Mouse (Mus musculus) thymus, adult 2 months (tissue): ENCODE measurements around the gene C2cd4a. TPM values are rescaled to one million over a fixed set of nuclear protein-coding genes. Genes with fewer than 3 reads are reported as not detected.

ENCODE experiments used
- DNase-seq: peaks from one replicate; pipeline ENCODE4 v3.0.0; 2021
- H3K27ac ChIP-seq: fragments of 200-500 bp; 2 replicates; pipeline ENCODE4 v1.5.1; 2012; ENCODE audit warnings: low read length, control low read depth; ENCODE audit not compliant: control insufficient read depth, insufficient read depth
- H3K27me3 ChIP-seq: fragments of 200-500 bp; 2 replicates; pipeline ENCODE4 v1.6.1; 2012; ENCODE audit warnings: mild to moderate bottlenecking, low read length, moderate library complexity, mixed read lengths; ENCODE audit not compliant: control insufficient read depth, insufficient read depth
- H3K36me3 ChIP-seq: fragments of 200-500 bp; 2 replicates; pipeline ENCODE4 v1.6.1; 2012; ENCODE audit warnings: mild to moderate bottlenecking, low read length, moderate library complexity; ENCODE audit not compliant: control insufficient read depth, insufficient read depth
- H3K4me1 ChIP-seq: fragments of 200-500 bp; replicated peaks from 2 replicates; pipeline ENCODE4 v1.6.1; 2012; ENCODE audit warnings: low read length; ENCODE audit not compliant: control insufficient read depth, insufficient read depth
- H3K4me3 ChIP-seq: fragments of 200-500 bp; 2 replicates; pipeline ENCODE4 v1.5.1; 2012; ENCODE audit warnings: mild to moderate bottlenecking, low read length, control low read depth, moderate library complexity; ENCODE audit not compliant: control insufficient read depth, insufficient read depth
- CTCF ChIP-seq: fragments of 200-500 bp; IDR thresholded peaks from 2 replicates; pipeline ENCODE4 v1.5.1; 2012; ENCODE audit warnings: mild to moderate bottlenecking, control low read depth, low read length, moderate library complexity, borderline replicate concordance; ENCODE audit not compliant: control insufficient read depth, poor library complexity, insufficient read depth; ENCODE audit errors: extremely low read depth
- POLR2A ChIP-seq: fragments of 200-500 bp; IDR thresholded peaks from 2 replicates; pipeline ENCODE4 v1.6.1; 2012; ENCODE audit warnings: mild to moderate bottlenecking, low read length, control low read depth, moderate library complexity; ENCODE audit not compliant: control insufficient read depth, poor library complexity, insufficient read depth; ENCODE audit errors: extremely low read depth
- WGBS: fragments of 180-500 bp; shearing (Covaris S2); methylation state at CpG from one replicate; pipeline ENCODE4 v1.1.7; 2018; 5-methylcytosine and 5-hydroxymethylcytosine counted together
- polyA plus RNA-seq: library from polyadenylated mRNA; depleted of rRNA; stranded (reverse); fragments of >200 nt; gene quantifications from 2 replicates; pipeline ENCODE4 v1.2.3, GENCODE M21; 2012

Gene C2cd4a
- polyA plus RNA-seq, 1 experiment, result 0.46 TPM

- no peak for DNase-seq
- no peak overlapping the region for H3K27ac ChIP-seq
- 0 out of 2 replicates have a peak, but pooled peaks cover 2% of the 10 kb centered on the region for H3K4me1 ChIP-seq
- WGBS, result 92% methylated on average over 4 of the region's 4 CpGs
- no peaks in the 10 kb centered on the region for H3K36me3 ChIP-seq
- H3K27me3 ChIP-seq, result no peaks in the 10 kb centered on the region
- H3K4me3 ChIP-seq, result no peak overlapping the region
- TF ChIP-seq CTCF, result no peak
- no peak for TF ChIP-seq POLR2A
Observed at GRCm38 (mm10) chr9:67818668-67818950, 13.5 kb downstream of the C2cd4a start.

- no peak for TF ChIP-seq CTCF
- TF ChIP-seq POLR2A, result no peak
- Histone ChIP-seq H3K27ac (no peak overlapping the region), H3K4me3 (no peak overlapping the region), H3K4me1 (0 out of 2 replicates have a peak, but pooled peaks cover 2% of the 10 kb centered on the region), H3K36me3 (no peaks in the 10 kb centered on the region), H3K27me3 (no peaks in the 10 kb centered on the region)
- no peak for DNase-seq
- WGBS, result 78% methylated on average over 10 of the region's 10 CpGs
Observed at GRCm38 (mm10) chr9:67817898-67818667, 14.0 kb downstream of the C2cd4a start.

GRCm38 (mm10) chr9:67816172-67816928 lies 15.8 kb downstream of the C2cd4a start:
- Histone ChIP-seq H3K36me3 (no peaks in the 10 kb centered on the region), H3K27me3 (no peaks in the 10 kb centered on the region), H3K4me3 (no peak overlapping the region), H3K4me1 (0 out of 2 replicates have a peak, but pooled peaks cover 2% of the 10 kb centered on the region), H3K27ac (no peak overlapping the region)
- DNase-seq, result no peak
- WGBS, result 56% methylated on average over 2 of the region's 2 CpGs
- TF ChIP-seq POLR2A, result no peak
- TF ChIP-seq CTCF, result no peak

- H3K27ac ChIP-seq, result no peak overlapping the region
- WGBS, result 9% methylated on average over 8 of the region's 8 CpGs
- H3K4me3 ChIP-seq, result no peak overlapping the region
- no peak for TF ChIP-seq POLR2A
- no peak for TF ChIP-seq CTCF
- no peaks in the 10 kb centered on the region for H3K36me3 ChIP-seq
- H3K4me1 ChIP-seq, result 0 out of 2 replicates have a peak, but pooled peaks cover 2% of the 10 kb centered on the region
- no peak for DNase-seq
- H3K27me3 ChIP-seq, result no peaks in the 10 kb centered on the region
Observed at GRCm38 (mm10) chr9:67813665-67814337, 18.3 kb downstream of the C2cd4a start.

GRCm38 (mm10) chr9:67813171-67813570 lies 19.0 kb downstream of the C2cd4a start:
- TF ChIP-seq POLR2A (no peak), CTCF (no peak)
- H3K36me3 ChIP-seq, result no peaks in the 10 kb centered on the region
- 0 out of 2 replicates have a peak, but pooled peaks cover 2% of the 10 kb centered on the region for H3K4me1 ChIP-seq
- 81% methylated on average over 4 of the region's 4 CpGs for WGBS
- H3K27ac ChIP-seq, result no peak overlapping the region
- no peak for DNase-seq
- no peaks in the 10 kb centered on the region for H3K27me3 ChIP-seq
- H3K4me3 ChIP-seq, result no peak overlapping the region

GRCm38 (mm10) chr9:67811116-67811515 lies 21.0 kb downstream of the C2cd4a start:
- no peaks in the 10 kb centered on the region for H3K27me3 ChIP-seq
- 0 out of 2 replicates have a peak, but pooled peaks cover 2% of the 10 kb centered on the region for H3K4me1 ChIP-seq
- DNase-seq, result no peak

More at GRCm38 (mm10) chr9:67811116-67811515, 21.0 kb downstream of the C2cd4a start:
- Histone ChIP-seq H3K27ac (no peak overlapping the region), H3K4me3 (no peak overlapping the region), H3K36me3 (no peaks in the 10 kb centered on the region)
- TF ChIP-seq CTCF, result no peak
- no peak for TF ChIP-seq POLR2A
- WGBS, result 92% methylated on average over 3 of the region's 3 CpGs
